Mouse (Mus musculus) kidney, postnatal 4 days (tissue): ENCODE measurements around the gene Atn1.
A peak's percentile ranks its signal among the peaks of the same experiment; 100 is the strongest.

Experiments
- DNase-seq, 2 experiments: peaks; one replicate each; pipeline ENCODE4 v3.0.0; 2021; ENCODE audit warnings: mixed read lengths in 2 of 2

Atn1 gene

DNA sequence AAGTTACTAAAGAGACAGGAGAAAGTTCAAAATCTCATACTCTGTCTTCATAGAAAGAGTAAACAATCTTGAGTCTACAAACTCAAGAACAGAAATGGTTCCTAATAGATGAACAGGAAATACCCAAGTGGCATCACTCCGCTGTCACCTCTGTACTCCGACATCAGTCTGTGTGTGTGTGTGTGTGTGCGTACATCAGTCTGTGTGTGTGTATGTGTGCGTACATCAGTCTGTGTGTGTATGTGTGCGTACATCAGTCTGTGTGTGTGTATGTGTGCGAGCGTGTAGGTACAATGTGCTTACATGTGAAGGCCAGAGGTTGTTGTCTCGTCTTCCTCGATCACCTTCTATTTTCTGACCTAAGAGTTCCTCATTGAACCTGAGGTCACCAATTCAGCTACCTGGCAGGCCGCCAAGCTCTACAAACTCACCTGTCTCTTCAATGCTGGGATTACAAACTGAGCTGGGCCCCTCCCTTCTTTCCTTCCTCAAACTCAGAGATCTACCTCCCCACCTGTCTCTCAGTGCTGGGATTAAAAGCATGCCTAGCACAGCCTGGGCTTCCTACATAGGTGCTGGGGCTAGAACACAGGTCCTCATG is 47.9 kb downstream of the Atn1 start:
- no peak for DNase-seq

DNA sequence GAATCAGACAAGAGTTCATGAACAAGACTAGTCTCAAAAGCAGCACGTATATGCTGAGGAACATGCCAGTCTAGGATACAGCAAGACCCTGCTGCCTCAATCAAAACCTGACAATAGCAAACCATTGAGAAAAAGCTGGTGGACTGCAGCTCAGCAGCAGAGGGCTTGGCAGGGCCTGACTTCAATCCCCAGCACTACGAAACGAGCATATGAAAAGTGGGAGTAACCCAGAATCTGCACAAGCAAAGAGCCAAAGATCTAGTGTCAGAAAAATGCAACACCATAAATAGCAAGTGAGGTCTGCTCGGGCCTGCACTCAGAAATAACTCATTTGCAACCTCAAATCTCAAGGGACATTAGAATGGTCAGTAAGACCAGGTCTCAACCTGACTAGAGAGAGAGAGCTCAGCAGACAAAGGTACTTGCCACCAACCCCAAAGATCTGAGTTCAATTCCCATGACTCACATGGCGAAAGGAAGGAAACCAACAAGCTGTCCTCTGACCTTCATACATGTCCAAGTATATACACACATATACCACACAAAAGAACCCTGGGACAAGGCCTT is 50.2 kb downstream of the Atn1 start:
- no peak for DNase-seq

DNA sequence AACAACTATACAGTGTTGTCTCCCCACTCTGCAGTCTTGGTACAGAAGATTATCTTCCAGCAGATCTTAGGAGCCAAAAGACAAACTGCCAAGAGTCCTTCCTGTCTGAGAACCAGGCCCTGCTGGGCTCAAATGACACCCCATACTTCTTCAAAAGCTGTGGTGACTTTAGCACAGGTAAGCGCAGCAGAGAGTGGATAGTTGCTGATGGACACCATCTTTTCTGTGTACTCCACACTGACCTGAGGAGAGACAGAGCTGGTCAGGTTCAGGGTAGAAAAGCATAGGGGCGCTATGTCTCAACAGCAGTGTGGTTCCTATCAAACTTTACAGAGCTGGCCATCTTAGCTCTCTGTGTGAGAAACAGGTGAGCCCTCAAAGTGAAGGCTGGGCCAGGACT is 51.9 kb downstream of the Atn1 start:
- no peak for DNase-seq

DNA sequence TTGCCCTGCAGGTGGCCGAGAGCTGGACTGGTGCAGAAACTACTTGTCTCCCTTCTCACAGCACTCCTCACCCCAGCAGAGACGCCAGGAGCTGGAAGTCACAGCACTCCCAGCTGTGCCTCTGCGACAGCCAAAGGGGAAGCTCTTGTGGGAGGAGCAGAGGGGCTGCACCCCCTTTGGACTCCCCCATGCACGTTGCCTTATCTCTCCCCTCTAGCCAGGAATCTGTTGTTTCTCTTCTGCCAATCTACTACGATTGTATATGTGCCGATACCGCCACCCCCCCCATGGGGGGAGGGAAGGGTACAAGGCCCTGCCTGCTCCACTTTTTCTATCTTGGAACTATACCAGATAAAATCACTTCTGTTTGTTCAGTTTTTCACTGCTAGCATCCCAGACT is 52.5 kb downstream of the Atn1 start:
- no peak for DNase-seq

DNA sequence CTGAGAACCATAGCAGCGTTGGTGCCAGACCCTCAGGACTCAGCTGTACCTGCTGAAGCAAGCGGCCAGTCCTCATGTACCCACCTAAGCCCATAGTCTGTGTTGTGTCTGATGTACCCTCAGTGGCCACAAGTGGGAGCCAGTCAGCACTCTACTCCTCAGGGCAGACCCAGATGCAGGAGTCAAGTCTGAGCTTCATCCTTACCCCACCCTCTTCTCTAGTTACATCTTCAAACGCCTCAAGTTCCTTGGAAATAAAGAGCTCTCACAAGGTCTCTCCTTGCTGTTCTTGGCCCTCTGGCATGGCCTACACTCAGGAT is 53.6 kb downstream of the Atn1 start:
- DNase-seq, result peak; percentile 84 to 86

DNA sequence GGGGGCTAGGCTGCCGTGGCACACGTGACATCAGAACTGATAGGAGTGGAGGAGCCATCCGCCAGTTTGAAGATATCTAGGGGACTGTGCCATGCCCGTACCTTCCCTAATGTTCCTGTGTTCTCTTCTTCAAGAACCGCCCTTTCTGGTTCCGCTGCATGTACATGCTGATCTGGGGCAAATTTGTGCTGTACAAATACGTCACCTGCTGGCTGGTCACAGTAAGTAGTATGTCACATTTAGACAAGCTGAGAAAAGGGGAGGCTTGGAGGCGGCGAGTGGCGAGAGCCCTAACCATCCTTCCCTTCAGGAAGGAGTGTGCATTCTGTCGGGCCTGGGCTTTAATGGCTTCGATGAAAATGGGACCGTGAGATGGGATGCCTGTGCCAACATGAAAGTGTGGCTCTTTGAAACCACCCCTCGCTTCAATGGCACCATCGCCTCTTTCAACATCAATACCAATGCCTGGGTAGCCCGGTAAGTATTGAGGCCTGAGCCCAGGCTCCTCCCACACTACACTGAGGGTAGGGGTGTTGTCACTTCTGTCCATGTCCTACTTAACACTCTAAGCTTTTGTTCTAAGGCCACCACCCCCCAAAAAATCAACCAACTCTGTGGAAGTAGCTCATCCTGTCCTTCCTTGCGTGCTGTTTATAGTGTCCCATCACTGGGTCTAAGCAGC is 54.1 kb downstream of the Atn1 start:
- no peak for DNase-seq

DNA sequence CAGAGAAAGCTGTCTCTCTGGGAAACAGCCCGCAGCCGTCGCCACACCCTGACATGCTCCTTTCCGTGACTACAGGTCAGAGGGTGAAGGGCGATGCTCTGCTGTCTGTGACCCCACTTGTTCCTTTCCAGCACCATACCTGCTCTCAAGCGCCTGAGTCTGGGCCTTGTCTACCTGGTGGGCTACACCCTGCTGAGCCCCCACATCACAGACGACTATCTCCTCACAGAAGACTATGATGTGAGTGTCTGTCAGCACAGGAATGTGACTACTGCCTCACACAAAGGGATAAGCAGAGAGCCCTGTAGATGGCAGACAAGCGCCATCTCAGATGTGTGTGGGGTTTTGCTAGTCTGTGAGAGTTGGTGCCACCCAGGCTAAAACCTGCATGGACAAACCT is 55.0 kb downstream of the Atn1 start:
- peak; percentile 35 to 55 for DNase-seq

DNA sequence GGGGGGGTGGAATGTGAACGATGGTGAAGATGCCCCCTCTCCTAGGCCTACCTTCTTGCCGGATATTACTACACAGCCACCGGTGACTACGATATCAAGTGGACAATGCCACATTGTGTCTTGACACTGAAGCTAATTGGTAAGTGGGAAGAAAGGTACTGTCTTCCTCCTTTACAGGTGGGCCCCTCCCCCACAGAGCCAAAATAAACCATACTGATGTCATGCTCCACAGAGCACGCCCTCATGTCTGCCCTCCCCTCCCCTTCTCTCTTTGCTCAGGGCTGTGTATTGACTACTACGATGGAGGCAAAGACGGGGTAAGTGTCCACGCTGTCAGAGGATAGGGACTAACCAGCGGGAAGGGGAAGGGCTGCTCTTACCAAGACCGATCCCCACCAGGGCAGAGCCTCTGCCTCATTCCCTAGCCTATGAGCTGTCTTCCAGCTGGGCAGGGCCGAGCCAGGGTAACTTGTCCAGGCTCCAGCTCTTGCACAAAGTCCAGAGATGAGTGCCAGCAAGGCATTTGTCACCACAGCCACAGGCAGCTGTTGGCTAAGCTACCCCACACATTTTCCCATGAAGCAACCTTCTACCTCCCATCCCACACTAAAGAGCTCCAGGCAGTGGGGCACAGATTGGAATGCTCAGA is 56.2 kb downstream of the Atn1 start:
- peak; percentile 31 to 48 for DNase-seq

DNA sequence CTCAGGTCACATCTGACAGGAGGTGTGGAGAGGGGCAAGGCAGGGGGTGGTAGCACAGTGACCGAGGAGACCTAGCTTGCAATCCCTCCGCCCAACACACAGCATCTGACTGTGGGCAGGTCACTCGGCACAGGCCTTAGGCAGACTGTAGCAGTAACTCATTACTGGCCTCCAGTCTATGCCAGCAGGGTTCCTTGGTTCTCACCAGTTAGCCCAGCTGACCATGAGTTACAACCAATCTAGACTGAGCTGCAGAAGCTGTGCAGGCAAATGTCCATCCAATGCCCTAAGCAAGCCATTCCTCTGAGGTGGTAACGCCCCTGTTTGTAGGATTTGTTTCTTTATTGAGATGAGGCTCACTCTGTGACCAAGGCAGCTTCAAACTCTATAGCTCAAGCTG is 57.0 kb downstream of the Atn1 start:
- no peak for DNase-seq

DNA sequence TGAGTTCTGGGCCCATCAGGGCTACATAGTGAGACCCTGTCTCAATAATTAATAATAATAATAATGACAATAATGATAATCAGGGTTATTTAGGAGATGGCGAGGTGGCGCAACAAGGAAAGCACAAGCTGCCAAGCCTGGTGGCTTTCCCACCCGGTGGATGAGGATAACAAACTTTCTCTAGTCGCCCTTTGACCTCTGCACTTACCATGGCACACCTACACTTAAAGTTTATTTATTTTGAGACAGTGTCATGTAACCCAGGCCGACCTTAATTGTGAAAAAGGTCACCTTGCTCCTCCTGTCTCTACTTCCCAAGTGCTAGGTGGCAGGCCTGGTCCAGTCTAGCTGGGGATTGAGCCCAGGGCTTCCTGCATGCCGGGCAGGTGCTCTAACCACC is 57.6 kb downstream of the Atn1 start:
- no peak for DNase-seq

DNA sequence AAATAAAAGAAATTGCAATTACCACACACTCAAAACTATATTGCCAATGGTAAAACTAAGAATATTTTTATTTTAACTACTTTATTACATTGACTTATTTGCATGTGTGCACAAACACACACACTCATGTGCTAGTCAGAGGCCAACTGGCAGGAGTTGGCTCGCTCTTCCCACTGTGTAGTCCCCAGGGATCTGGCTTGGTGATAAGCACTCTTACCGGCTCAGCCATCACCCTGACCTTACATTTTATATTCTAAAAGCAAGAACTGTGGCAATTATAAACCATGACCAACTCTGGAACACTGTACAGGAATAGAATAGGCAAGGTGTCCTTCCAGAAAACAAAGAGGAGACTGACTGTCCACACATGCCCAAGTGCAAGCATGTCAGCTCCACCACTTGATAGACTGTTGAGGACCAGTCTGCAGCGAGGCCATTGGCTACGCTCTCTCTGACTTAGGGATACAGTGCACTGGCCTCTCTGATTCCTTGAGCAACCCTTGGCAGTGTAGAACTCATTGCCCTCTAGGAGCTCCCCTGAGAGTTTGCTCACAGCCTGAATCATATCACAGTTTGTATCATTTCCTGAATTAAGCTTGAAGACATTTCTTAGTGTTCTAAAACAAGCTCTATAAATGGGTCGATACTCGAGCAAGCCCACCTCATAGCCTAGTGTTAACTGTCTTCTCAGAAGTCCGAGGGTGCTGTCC is 59.7 kb downstream of the Atn1 start:
- DNase-seq, result no peak

DNA sequence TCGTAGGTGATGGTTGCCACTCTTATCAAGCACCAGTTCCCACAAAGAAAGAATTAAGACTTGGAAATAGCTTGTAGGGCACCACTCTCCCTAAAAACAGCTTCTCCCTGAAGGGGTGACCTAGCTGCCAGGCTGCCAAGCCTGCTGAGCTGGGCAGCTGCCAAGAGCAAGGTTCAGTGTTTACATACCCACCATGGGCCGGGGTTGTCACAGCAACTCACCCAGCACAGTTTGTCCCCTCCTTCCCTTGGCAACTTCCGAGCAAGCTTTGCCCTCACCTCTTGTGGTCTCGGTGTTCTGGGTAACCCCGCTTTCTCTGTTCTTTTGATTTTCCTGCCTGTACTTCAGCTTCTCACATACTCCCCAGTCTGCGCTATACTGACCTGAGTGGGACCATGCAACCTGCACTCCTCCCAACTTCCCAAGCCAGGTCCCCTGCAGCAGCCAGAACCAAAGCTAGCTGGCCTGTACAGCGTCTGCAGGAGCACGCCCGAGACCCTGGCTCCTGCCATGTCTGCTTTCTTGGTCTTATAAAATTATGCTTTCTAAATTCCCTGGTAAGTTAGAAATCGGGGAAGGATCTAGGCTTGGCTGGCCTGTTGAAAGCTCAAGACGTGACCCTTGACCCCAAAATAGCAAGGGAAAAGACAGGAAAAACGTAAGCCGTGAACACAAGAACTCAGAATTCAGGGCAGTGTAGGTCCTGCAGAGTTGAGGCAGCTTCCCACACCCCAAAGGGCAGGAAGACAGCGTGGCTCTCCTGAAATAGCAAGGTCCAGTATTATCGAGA is 62.0 kb downstream of the Atn1 start:
- peak; percentile 82 to 90 for DNase-seq

DNA sequence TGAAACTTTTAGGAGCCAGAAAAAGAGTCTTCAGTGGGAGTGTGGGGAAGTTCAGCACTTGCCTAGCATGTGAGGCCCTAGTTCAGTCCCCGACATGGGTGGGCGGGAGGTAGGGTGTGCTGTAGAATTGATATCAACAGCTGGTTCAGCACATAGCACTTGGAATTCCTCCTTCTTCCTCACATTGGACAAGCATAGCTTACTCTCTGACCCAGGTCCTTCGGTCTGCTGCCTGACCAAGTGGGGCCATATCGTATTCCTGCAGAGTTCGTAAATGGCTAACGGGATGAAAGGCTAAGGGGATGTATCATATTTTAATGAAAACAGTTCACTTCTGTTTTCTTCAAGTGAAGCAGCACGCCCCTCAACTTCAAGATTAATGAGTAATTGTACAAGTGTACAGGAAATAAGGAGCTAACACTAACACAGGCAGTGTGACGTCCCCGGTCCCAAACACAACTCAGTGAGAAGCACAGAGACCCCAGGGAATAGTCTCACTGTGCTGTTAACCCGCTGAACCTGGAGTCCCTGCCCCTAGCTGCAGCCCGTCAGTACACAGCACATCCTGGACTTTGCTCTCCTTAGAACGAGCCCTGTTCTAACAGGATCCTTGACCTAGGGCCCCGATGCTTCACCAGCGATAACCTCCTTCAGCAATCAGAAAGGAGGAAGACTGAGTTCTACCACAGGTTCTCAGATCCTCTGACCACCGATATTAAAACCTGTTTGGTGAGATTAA is 62.9 kb downstream of the Atn1 start:
- peak; percentile 35 to 49 for DNase-seq
